Mouse (Mus musculus): Measurements from ENCODE around the gene Rnf208.

Gene Rnf208

GRCm38 (mm10) chr2:25266720-25267119, 24.7 kb downstream of the Rnf208 start:
- peaks cover 2% of the 10 kb centered on the region for H3K36me3 ChIP-seq (ENCODE audit: control insufficient read depth, insufficient read depth, low read length, poor library complexity, severe bottlenecking)
- no peaks in the 10 kb centered on the region for H3K27me3 ChIP-seq (ENCODE audit: control insufficient read depth, insufficient read depth, low read length, poor library complexity, severe bottlenecking)
- no peak for DNase-seq (ENCODE audit: low read depth, low spot score)

DNA sequence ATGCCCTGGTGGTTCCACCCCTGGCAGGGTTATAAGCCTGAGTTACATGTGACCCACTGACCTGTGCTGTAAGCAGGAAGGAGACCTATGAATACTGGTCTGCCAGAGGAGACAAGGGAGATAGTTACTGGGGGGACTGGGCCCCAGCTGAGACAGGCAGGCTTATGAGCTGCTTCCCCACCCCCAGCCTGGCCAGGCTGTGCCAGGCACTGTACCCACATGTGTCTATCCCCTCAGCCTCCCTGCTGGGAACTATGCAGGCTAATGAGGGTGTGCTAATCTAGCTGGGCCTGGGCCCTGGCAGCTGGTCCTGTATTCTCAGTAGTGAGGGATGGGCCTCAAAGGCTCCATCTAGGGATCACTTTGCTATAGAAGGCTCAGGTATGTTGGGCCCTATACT, 25.2 kb downstream of the Rnf208 start:
- no peak for DNase-seq (ENCODE audit: low read depth, low spot score)
- Histone ChIP-seq H3K27me3 (ENCODE audit: control insufficient read depth, insufficient read depth, low read length, poor library complexity, severe bottlenecking) (no peaks in the 10 kb centered on the region), H3K36me3 (ENCODE audit: control insufficient read depth, insufficient read depth, low read length, poor library complexity, severe bottlenecking) (peaks cover 2% of the 10 kb centered on the region)

GRCm38 (mm10) chr2:25267746-25268309, 25.8 kb downstream of the Rnf208 start:
- peaks cover 2% of the 10 kb centered on the region for H3K36me3 ChIP-seq (ENCODE audit: control insufficient read depth, insufficient read depth, low read length, poor library complexity, severe bottlenecking)
- no peak for DNase-seq (ENCODE audit: low read depth, low spot score)

DNA sequence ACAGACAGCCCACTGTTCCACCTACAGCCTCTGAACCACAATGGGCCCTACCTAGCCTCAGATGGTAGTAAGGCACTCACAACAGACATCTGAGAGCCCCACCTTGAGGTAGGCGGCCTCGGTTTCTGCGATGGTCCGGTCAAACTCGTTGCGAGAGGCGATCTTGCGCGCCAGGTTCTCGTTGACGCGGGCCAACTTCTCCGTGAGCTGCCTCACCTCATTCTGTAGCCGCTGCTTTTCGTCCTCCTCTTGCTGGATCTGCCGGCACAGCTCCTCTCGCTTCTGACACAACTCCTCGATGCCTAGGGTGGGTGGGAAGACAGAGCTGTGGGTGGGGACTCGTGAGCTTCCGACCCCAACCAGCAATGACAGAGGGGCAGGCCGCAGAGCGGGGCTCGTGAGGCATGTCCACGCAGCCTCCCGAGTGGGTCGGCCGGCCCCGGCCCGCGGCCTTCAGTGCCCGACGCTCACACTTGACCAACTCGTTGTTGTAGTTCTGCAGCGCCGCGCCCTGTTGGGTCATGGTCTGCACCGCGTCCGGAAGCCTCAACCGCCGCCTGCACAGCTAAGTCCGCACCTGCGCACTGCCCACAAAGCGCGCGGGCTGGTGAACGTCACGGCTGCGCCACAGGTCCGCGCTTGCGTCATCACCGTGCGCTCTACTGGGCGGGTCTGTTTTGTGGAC, 29.9 kb downstream of the Rnf208 start, which contains the start of the genes Ssna1 and Anapc2:
TSS of gene Ssna1 (minus strand) at position 612 of the 685 bp plus-strand sequence.
TSS of gene Anapc2 (plus strand) at position 652 of the 685 bp plus-strand sequence.
- Histone ChIP-seq H3K27me3 (ENCODE audit: control insufficient read depth, insufficient read depth, low read length, poor library complexity, severe bottlenecking) (no peaks in the 10 kb centered on the region), H3K36me3 (ENCODE audit: control insufficient read depth, insufficient read depth, low read length, poor library complexity, severe bottlenecking) (peaks cover 8% of the 10 kb centered on the region)
- DNase-seq (ENCODE audit: low read depth, low spot score) = peak; percentile 98

More at GRCm38 (mm10) chr2:25267746-25268309, 25.8 kb downstream of the Rnf208 start:
- no peaks in the 10 kb centered on the region for H3K27me3 ChIP-seq (ENCODE audit: control insufficient read depth, insufficient read depth, low read length, poor library complexity, severe bottlenecking)

GRCm38 (mm10) chr2:25272515-25272914, 30.5 kb downstream of the Rnf208 start:
- peaks cover 8% of the 10 kb centered on the region for H3K36me3 ChIP-seq (ENCODE audit: control insufficient read depth, insufficient read depth, low read length, poor library complexity, severe bottlenecking)
- H3K27me3 ChIP-seq (ENCODE audit: control insufficient read depth, insufficient read depth, low read length, poor library complexity, severe bottlenecking) = no peaks in the 10 kb centered on the region
- DNase-seq (ENCODE audit: low read depth, low spot score) = no peak

DNA sequence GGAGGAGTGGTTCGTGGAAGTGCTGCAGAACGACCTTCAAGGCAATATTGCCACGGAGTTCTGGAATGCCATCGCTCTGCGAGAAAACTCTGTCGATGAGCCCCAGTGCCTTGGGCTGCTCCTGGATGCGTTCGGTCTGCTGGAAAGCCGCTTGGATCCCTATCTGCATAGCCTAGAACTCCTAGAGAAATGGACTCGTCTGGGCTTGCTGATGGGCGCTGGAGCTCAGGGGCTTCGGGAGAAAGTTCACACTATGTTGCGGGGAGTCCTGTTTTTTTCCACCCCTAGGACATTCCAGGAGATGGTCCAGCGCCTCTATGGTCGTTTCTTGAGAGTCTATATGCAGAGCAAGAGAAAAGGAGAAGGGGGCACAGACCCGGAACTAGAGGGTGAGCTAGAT, 31.0 kb downstream of the Rnf208 start:
- peaks cover 8% of the 10 kb centered on the region for H3K36me3 ChIP-seq (ENCODE audit: control insufficient read depth, insufficient read depth, low read length, poor library complexity, severe bottlenecking)
- no peak for DNase-seq (ENCODE audit: low read depth, low spot score)
- no peaks in the 10 kb centered on the region for H3K27me3 ChIP-seq (ENCODE audit: control insufficient read depth, insufficient read depth, low read length, poor library complexity, severe bottlenecking)

DNA sequence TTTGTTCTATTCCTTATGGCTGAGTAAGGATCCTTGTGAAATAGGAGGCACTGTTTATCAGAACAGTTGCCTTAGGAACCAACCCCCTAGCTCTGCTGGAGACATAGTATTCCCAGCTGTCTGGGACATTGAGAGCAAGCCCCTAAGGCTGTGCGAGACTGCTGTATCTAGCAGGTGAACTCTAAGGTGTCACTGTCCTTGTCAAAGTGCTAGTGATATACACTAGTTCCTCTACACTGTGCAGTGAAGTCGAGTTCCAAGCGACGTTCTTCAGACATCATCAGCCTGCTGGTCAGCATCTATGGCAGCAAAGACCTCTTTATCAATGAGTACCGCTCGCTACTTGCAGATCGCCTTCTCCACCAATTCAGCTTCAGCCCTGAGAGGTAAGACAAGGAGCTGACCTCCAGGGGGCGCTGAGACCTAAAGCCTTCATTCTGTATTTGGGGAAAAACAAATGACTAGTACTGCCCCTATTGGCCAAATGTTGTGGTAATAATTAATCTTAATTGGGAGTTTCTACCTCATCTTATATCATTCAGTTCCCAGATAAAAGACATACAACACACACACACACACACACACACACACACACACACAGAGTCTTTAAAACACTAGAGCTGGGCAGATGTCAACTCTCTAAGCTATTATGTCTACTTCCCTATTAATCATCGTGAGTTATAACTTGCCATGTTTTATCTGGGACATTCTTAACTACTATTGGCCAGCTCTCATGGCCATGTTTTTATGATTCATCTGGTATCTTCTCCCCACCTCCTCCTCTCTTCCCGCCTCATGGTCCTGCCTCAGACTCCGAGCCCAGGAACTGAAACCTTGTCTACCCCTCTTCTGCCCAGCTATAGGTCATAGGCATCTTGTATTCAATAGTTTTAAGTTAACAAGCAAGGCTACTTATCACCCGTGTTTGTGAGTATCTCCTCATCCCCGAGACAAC, 37.1 kb downstream of the Rnf208 start:
- no peaks in the 10 kb centered on the region for H3K27me3 ChIP-seq (ENCODE audit: control insufficient read depth, insufficient read depth, low read length, poor library complexity, severe bottlenecking)
- peaks cover 18% of the 10 kb centered on the region for H3K36me3 ChIP-seq (ENCODE audit: control insufficient read depth, insufficient read depth, low read length, poor library complexity, severe bottlenecking)
- DNase-seq (ENCODE audit: low read depth, low spot score) = peak; percentile 91

DNA sequence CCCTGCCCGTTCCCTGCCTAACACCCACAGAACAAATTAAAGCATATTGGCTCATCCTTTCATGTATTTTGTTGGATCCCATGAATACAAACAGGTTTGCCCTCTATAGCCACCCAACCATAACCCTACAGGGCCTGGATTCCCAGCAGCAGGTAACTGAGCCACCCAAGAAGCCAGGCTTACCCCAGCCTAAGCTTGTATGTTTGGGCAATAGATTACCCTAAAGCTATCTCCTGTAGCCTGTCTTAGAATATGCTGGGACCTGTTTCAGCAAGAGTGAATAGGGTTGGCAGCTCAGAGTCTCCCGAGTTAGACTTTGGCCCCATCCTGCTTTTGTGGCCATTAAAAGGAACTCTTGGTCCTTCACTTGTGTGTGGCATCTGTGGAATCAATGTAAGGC, 43.5 kb downstream of the Rnf208 start:
- H3K27me3 ChIP-seq (ENCODE audit: control insufficient read depth, insufficient read depth, low read length, poor library complexity, severe bottlenecking) = no peaks in the 10 kb centered on the region
- no peak for DNase-seq (ENCODE audit: low read depth, low spot score)

GRCm38 (mm10) chr2:25286314-25286713, 44.3 kb downstream of the Rnf208 start:
- Histone ChIP-seq H3K36me3 (ENCODE audit: control insufficient read depth, insufficient read depth, low read length, poor library complexity, severe bottlenecking) (peaks cover 11% of the 10 kb centered on the region), H3K27me3 (ENCODE audit: control insufficient read depth, insufficient read depth, low read length, poor library complexity, severe bottlenecking) (no peaks in the 10 kb centered on the region)
- no peak for DNase-seq (ENCODE audit: low read depth, low spot score)

More for the DNA sequence above, 43.5 kb downstream of the Rnf208 start:
- H3K36me3 ChIP-seq (ENCODE audit: control insufficient read depth, insufficient read depth, low read length, poor library complexity, severe bottlenecking) = peaks cover 14% of the 10 kb centered on the region

GRCm38 (mm10) chr2:25286837-25287636, 45.0 kb downstream of the Rnf208 start:
- DNase-seq (ENCODE audit: low read depth, low spot score) = no peak
- Histone ChIP-seq H3K36me3 (ENCODE audit: control insufficient read depth, insufficient read depth, low read length, poor library complexity, severe bottlenecking) (peaks cover 7% of the 10 kb centered on the region), H3K27me3 (ENCODE audit: control insufficient read depth, insufficient read depth, low read length, poor library complexity, severe bottlenecking) (no peaks in the 10 kb centered on the region)

DNA sequence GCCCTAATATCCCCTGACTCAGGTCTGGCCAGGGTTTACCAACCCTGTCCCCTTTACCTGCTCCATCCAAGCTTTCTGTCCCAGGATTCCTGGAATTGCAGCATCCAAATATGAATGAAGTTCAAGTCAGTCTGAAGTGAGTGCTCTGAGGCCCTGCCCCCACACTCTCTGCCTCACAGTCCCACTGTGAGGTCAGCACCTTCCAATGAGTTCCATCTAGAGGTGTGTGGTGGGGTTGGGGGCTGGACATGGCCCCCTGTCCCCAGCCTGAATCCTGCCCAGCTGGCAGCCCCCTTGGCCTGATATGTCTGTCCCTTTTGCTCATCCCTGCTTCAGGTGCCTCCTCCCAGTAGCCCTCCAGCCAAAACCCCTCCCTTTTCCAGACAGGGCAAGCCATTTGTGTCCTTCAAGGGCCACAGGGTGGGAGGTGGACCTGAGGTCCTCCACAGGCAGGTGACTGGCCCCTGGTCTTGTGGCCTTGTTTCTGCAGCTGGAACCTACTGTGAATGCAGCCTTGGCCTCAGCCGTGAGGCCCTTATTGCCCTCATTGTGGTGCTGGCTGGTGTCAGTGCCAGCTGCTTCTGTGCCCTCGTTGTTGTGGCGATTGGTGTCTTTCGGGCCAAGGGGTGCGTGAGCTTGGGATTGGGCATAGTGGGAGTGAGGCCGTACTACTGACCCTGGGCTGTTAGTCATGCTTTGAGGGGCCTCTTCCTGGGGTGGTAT, 46.0 kb downstream of the Rnf208 start, which contains the start of gene Tmem210:
TSS of gene Tmem210 (plus strand) at position 219 of the 723 bp plus-strand sequence.
- H3K36me3 ChIP-seq (ENCODE audit: control insufficient read depth, insufficient read depth, low read length, poor library complexity, severe bottlenecking) = peaks cover 4% of the 10 kb centered on the region
- no peaks in the 10 kb centered on the region for H3K27me3 ChIP-seq (ENCODE audit: control insufficient read depth, insufficient read depth, low read length, poor library complexity, severe bottlenecking)
- no peak for DNase-seq (ENCODE audit: low read depth, low spot score)

DNA sequence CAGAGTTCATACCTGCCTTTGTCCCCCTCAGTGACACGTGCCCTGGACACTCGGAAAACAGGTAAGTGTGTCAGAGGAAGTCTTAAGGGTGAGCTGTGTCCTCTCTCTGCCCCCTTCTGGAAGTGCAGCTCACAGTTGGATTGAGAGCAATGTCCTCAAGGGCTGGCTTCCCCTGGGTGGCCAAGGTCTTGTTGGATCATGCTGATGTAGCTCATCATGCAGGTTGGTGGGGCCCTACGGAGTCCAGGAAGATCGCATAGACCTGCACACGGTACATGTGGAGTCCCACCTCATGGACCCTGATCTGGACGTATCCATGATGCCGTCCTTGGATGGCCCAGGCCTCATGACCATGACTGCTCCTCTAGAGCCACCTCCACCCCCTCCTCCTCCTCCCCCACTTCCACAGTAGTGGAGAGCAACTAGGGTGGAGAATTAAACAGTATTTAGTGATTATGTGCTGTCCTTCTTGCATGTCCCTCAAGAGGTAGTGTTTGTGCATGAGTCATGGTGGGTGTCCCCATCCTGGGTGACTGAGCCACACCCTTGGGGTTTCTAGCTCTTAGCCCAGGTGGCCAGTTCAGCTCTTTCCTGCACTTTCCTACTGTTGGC, 46.8 kb downstream of the Rnf208 start:
- DNase-seq (ENCODE audit: low read depth, low spot score) = no peak
- H3K36me3 ChIP-seq (ENCODE audit: control insufficient read depth, insufficient read depth, low read length, poor library complexity, severe bottlenecking) = peaks cover 4% of the 10 kb centered on the region
- no peaks in the 10 kb centered on the region for H3K27me3 ChIP-seq (ENCODE audit: control insufficient read depth, insufficient read depth, low read length, poor library complexity, severe bottlenecking)

- no peak for DNase-seq (ENCODE audit: low read depth, low spot score)
- H3K27me3 ChIP-seq (ENCODE audit: control insufficient read depth, insufficient read depth, low read length, poor library complexity, severe bottlenecking) = no peaks in the 10 kb centered on the region
- peaks cover 4% of the 10 kb centered on the region for H3K36me3 ChIP-seq (ENCODE audit: control insufficient read depth, insufficient read depth, low read length, poor library complexity, severe bottlenecking)
Observed at GRCm38 (mm10) chr2:25289651-25290050, 47.6 kb downstream of the Rnf208 start, which contains the start of gene Lrrc26. Gene Lrrc26 (plus strand): TSS chr2:25289915.
